Mouse (Mus musculus) MEL (cell line): ENCODE data around the gene Pparg. TPM values are rescaled to one million over a fixed set of nuclear protein-coding genes. Genes with fewer than 3 reads are reported as not detected.

Experiments
- DNase-seq: peaks from one replicate; pipeline ENCODE4 v3.0.0; 2011; ENCODE audit warnings: low read depth, low spot score
- H3K27ac ChIP-seq: 2 replicates; pipeline ENCODE4 v1.5.1; 2012; ENCODE audit warnings: low read depth, mild to moderate bottlenecking, control low read depth, low read length, moderate library complexity; ENCODE audit not compliant: control insufficient read depth
- H3K27me3 ChIP-seq, 2 experiments: fragments of 150-350 bp in 1 of 2; sonication (generic) in 1 of 2; 2 replicates each; pipeline ENCODE4 v1.6.1; 2012; ENCODE audit warnings: low read length in 2 of 2, mild to moderate bottlenecking in 2 of 2, improper control_type of control experiment in 1 of 2, moderate library complexity in 1 of 2; ENCODE audit not compliant: insufficient read depth in 2 of 2, control insufficient read depth in 1 of 2
- H3K36me3 ChIP-seq, 2 experiments: 2 replicates each; pipeline ENCODE4 v1.6.1; 2012 to 2014; ENCODE audit warnings: low read length in 2 of 2, improper control_type of control experiment in 1 of 2, inconsistent platforms in 1 of 2, mild to moderate bottlenecking in 1 of 2; ENCODE audit not compliant: insufficient read depth in 2 of 2, control insufficient read depth in 1 of 2
- H3K4me1 ChIP-seq, 2 experiments: fragments of 150-350 bp in 1 of 2; sonication (generic) in 1 of 2; 2 replicates each; pipeline ENCODE4 v1.6.1; 2012; ENCODE audit warnings: low read length in 2 of 2, improper control_type of control experiment in 1 of 2, mild to moderate bottlenecking in 1 of 2; ENCODE audit not compliant: insufficient read depth in 2 of 2, control insufficient read depth in 1 of 2
- H3K4me3 ChIP-seq, 2 experiments: fragments of 150-350 bp in 1 of 2; sonication (generic) in 1 of 2; 2 replicates each; pipeline ENCODE4 v1.5.1; 2012; ENCODE audit warnings: low read depth in 2 of 2, low read length in 2 of 2, mild to moderate bottlenecking in 2 of 2, moderate library complexity in 2 of 2, control low read depth in 1 of 2, improper control_type of control experiment in 1 of 2; ENCODE audit not compliant: control insufficient read depth in 1 of 2, insufficient read depth in 1 of 2
- H3K79me2 ChIP-seq: 2 replicates; pipeline ENCODE4 v1.6.1; 2012; ENCODE audit warnings: mild to moderate bottlenecking, low read length, moderate library complexity; ENCODE audit not compliant: control insufficient read depth, poor library complexity, insufficient read depth
- H3K9ac ChIP-seq: 2 replicates; pipeline ENCODE4 v1.6.1; 2012; ENCODE audit warnings: low read depth, mild to moderate bottlenecking, control low read depth, low read length, moderate library complexity; ENCODE audit not compliant: control insufficient read depth, poor library complexity, severe bottlenecking
- H3K9me3 ChIP-seq: fragments of 150-350 bp; sonication (generic); replicated peaks from 2 replicates; pipeline ENCODE4 v1.6.1; 2012; ENCODE audit warnings: mild to moderate bottlenecking, low read length, improper control_type of control experiment, moderate library complexity; ENCODE audit not compliant: insufficient read depth
- BHLHE40 ChIP-seq: IDR thresholded peaks from 2 replicates; pipeline ENCODE4 v1.6.1; 2012; ENCODE audit warnings: low read depth, mild to moderate bottlenecking, inconsistent platforms, low read length, improper control_type of control experiment, borderline replicate concordance
- CTCF ChIP-seq, 3 experiments: IDR thresholded peaks in 2 of 3; conservative IDR thresholded peaks in 1 of 3; 2 replicates each; pipeline ENCODE4 v1.5.1; 2011 to 2012; ENCODE audit warnings: low read length in 3 of 3, low read depth in 2 of 3, mild to moderate bottlenecking in 2 of 3, improper control_type of control experiment in 1 of 3, inconsistent platforms in 1 of 3, mixed read lengths in 1 of 3, moderate library complexity in 1 of 3; ENCODE audit not compliant: control insufficient read depth in 1 of 3, insufficient read depth in 1 of 3, poor library complexity in 1 of 3, severe bottlenecking in 1 of 3
- ETS1 ChIP-seq: IDR thresholded peaks from 2 replicates; pipeline ENCODE4 v1.6.1; 2012; ENCODE audit warnings: low read depth, mild to moderate bottlenecking, inconsistent platforms, low read length, improper control_type of control experiment, moderate library complexity
- GABPA ChIP-seq: IDR thresholded peaks from 2 replicates; pipeline ENCODE4 v1.6.1; 2012; ENCODE audit warnings: low read depth, mild to moderate bottlenecking, inconsistent platforms, low read length, improper control_type of control experiment, moderate library complexity
- HCFC1 ChIP-seq: IDR thresholded peaks from 2 replicates; pipeline ENCODE4 v1.6.1; 2012; ENCODE audit warnings: low read depth, mild to moderate bottlenecking, inconsistent platforms, low read length, improper control_type of control experiment, moderate library complexity
- MAZ ChIP-seq: IDR thresholded peaks from 2 replicates; pipeline ENCODE4 v1.6.1; 2012; ENCODE audit warnings: low read depth, mild to moderate bottlenecking, inconsistent platforms, low read length, improper control_type of control experiment
- MEF2A ChIP-seq: IDR thresholded peaks from 2 replicates; pipeline ENCODE4 v1.6.1; 2014; ENCODE audit warnings: low read depth, mild to moderate bottlenecking, inconsistent platforms, low read length, improper control_type of control experiment; ENCODE audit not compliant: poor library complexity, insufficient replicate concordance, severe bottlenecking; ENCODE audit errors: extremely low read depth
- MYC ChIP-seq: IDR thresholded peaks from 2 replicates; pipeline ENCODE4 v1.6.1; 2011; ENCODE audit warnings: low read depth, mild to moderate bottlenecking, low read length, improper control_type of control experiment, moderate library complexity
- NRF1 ChIP-seq: IDR thresholded peaks from 2 replicates; pipeline ENCODE4 v1.6.1; 2014; ENCODE audit warnings: low read depth, mild to moderate bottlenecking, inconsistent platforms, low read length, improper control_type of control experiment, moderate library complexity; ENCODE audit not compliant: poor library complexity, insufficient read depth, severe bottlenecking
- POLR2AphosphoS5 ChIP-seq: IDR thresholded peaks from 2 replicates; pipeline ENCODE4 v1.6.1; 2012; ENCODE audit warnings: low read depth, borderline replicate concordance, mild to moderate bottlenecking, inconsistent platforms, low read length, moderate library complexity, mixed read lengths
- RCOR1 ChIP-seq: IDR thresholded peaks from 2 replicates; pipeline ENCODE4 v1.6.1; 2012; ENCODE audit warnings: low read depth, mild to moderate bottlenecking, inconsistent platforms, low read length, improper control_type of control experiment
- SMC3 ChIP-seq: IDR thresholded peaks from 2 replicates; pipeline ENCODE4 v1.6.1; 2011; ENCODE audit warnings: low read depth, low read length, improper control_type of control experiment
- TAL1 ChIP-seq: IDR thresholded peaks from 2 replicates; pipeline ENCODE4 v1.6.1; 2012; ENCODE audit warnings: mild to moderate bottlenecking, inconsistent platforms, low read length, moderate library complexity, mixed read lengths
- TBP ChIP-seq: IDR thresholded peaks from 2 replicates; pipeline ENCODE4 v1.8.0; 2011; ENCODE audit warnings: low read depth, low read length, improper control_type of control experiment
- TCF12 ChIP-seq: IDR thresholded peaks from 2 replicates; pipeline ENCODE4 v1.6.1; 2014; ENCODE audit warnings: low read depth, mild to moderate bottlenecking, inconsistent platforms, low read length, improper control_type of control experiment, moderate library complexity
- USF1 ChIP-seq: IDR thresholded peaks from 2 replicates; pipeline ENCODE4 v1.6.1; 2014; ENCODE audit warnings: low read depth, mild to moderate bottlenecking, inconsistent platforms, low read length, improper control_type of control experiment, moderate library complexity
- USF2 ChIP-seq, 2 experiments: IDR thresholded peaks; 2 replicates each; pipeline ENCODE4 v1.6.1; 2011 to 2012; ENCODE audit warnings: improper control_type of control experiment in 2 of 2, low read length in 2 of 2, borderline replicate concordance in 1 of 2, inconsistent platforms in 1 of 2, low read depth in 1 of 2, mild to moderate bottlenecking in 1 of 2; ENCODE audit not compliant: insufficient read depth in 1 of 2
- ZC3H11A ChIP-seq: IDR thresholded peaks from 2 replicates; pipeline ENCODE4 v1.6.1; 2012; ENCODE audit warnings: low read depth, mild to moderate bottlenecking, inconsistent platforms, low read length, improper control_type of control experiment
- ZKSCAN1 ChIP-seq: IDR thresholded peaks from 2 replicates; pipeline ENCODE4 v1.6.1; 2012; ENCODE audit warnings: low read depth, mild to moderate bottlenecking, inconsistent platforms, low read length, improper control_type of control experiment, moderate library complexity
- ZNF384 ChIP-seq: IDR thresholded peaks from 2 replicates; pipeline ENCODE4 v1.6.1; 2012; ENCODE audit warnings: low read depth, mild to moderate bottlenecking, inconsistent platforms, low read length, improper control_type of control experiment
- polyA plus RNA-seq, 2 experiments: library from polyadenylated mRNA; stranded (reverse) in 1 of 2; unstranded in 1 of 2; fragments of >175 nt in 1 of 2; fragments of >200 nt in 1 of 2; gene quantifications; 2 replicates each; pipeline versions ENCODE4 v1.2.1 to v1.2.4; 2012; ENCODE audit warnings: low replicate concordance in 2 of 2, low read depth in 1 of 2; ENCODE audit not compliant: insufficient read length in 2 of 2, insufficient read depth in 1 of 2, missing spikeins in 1 of 2
- total RNA-seq: library from RNA; depleted of rRNA; stranded (reverse); fragments of 300-350 nt; gene quantifications from 2 replicates; pipeline ENCODE4 v1.2.3, GENCODE M21; 2012

Pparg gene
- total and polyA plus RNA-seq, 3 experiments: 0.08 to 0.15 TPM; not detected in 1

GRCm38 (mm10) chr6:115344513-115344912 is 16.2 kb upstream of the Pparg start:
- no peak overlapping the region for H3K9ac ChIP-seq
- no peak for DNase-seq
- H3K79me2 ChIP-seq: no peaks in the 10 kb centered on the region
- TF ChIP-seq BHLHE40 (no peak), NRF1 (no peak), USF1 (no peak), SMC3 (no peak)
- H3K4me1 ChIP-seq: no peaks in the 10 kb centered on the region
- H3K27me3 ChIP-seq: peaks cover 0 to 6% of the 10 kb centered on the region in 2 experiments
- H3K27ac ChIP-seq: no peak overlapping the region
- no peaks in the 10 kb centered on the region for H3K9me3 ChIP-seq
- no peak overlapping the region for H3K4me3 ChIP-seq
- H3K36me3 ChIP-seq: no peaks in the 10 kb centered on the region

GRCm38 (mm10) chr6:115345013-115345412 is 15.7 kb upstream of the Pparg start:
- H3K27ac ChIP-seq: no peak overlapping the region
- H3K36me3 ChIP-seq: no peaks in the 10 kb centered on the region
- no peak for DNase-seq
- H3K27me3 ChIP-seq: peaks cover 0 to 6% of the 10 kb centered on the region in 2 experiments
- H3K4me1 ChIP-seq: no peaks in the 10 kb centered on the region
- H3K9ac ChIP-seq: no peak overlapping the region
- TF ChIP-seq USF2 (IDR thresholded peaks at IDR 0.05; ENCODE audit: borderline replicate concordance in 1 of 2, insufficient read depth in 1 of 2, low read depth in 1 of 2, low read length in 2 of 2): no peak
- no peak for TF ChIP-seq MEF2A
- H3K4me3 ChIP-seq: no peak overlapping the region
- H3K79me2 ChIP-seq: no peaks in the 10 kb centered on the region
- no peaks in the 10 kb centered on the region for H3K9me3 ChIP-seq

- Histone ChIP-seq H3K4me3 (no peak overlapping the region), H3K27ac (no peak overlapping the region), H3K9me3 (no peaks in the 10 kb centered on the region), H3K36me3 (no peaks in the 10 kb centered on the region), H3K9ac (no peak overlapping the region), H3K79me2 (no peaks in the 10 kb centered on the region), H3K27me3 (peaks cover 0 to 5% of the 10 kb centered on the region in 2 experiments; a peak in 3 of 4 replicates), H3K4me1 (no peaks in the 10 kb centered on the region)
- no peak for DNase-seq
- no peak for TF ChIP-seq SMC3
- no peak for TF ChIP-seq CTCF (IDR thresholded peaks at IDR 0.05 in 2 of 3, conservative IDR thresholded peaks at IDR 0.05 in 1 of 3; ENCODE audit: control insufficient read depth in 1 of 3, insufficient read depth in 1 of 3, low read depth in 2 of 3, low read length in 3 of 3, poor library complexity in 1 of 3, severe bottlenecking in 1 of 3)
- no peak for TF ChIP-seq RCOR1
- TF ChIP-seq GABPA: no peak
- no peak for TF ChIP-seq HCFC1
- TF ChIP-seq POLR2AphosphoS5: no peak
- no peak for TF ChIP-seq TBP
- TF ChIP-seq MYC: no peak
- TF ChIP-seq TAL1: no peak
- TF ChIP-seq ETS1: no peak
- no peak for TF ChIP-seq ZKSCAN1
- no peak for TF ChIP-seq ZC3H11A
- TF ChIP-seq TCF12: no peak
- TF ChIP-seq ZNF384: no peak
- TF ChIP-seq BHLHE40: no peak
- no peak for TF ChIP-seq MAZ
Measured at GRCm38 (mm10) chr6:115349641-115350464, 10.9 kb upstream of the Pparg start.
